Mouse (Mus musculus) adrenal gland, postnatal 4 days (tissue): ENCODE measurements at regions not wholly inside any gene's neighbourhood (a gene's known extent, or its start where the extent isn't known, plus 50 kb on each side); places are given as distances from the start of the nearest gene placed in this dataset.

ENCODE experiments used
- DNase-seq, 2 experiments: peaks; one replicate each; pipeline ENCODE4 v3.0.0; 2021 to 2022; ENCODE audit warnings: low spot score in 2 of 2, mixed read lengths in 2 of 2

- DNase-seq = no peak
Observed at GRCm38 (mm10) chr9:60995096-60995495, 200.8 kb downstream of the Uaca start.

GRCm38 (mm10) chr9:60998086-60998785 is 203.9 kb downstream of the Uaca start:
- no peak for DNase-seq

- DNase-seq = no peak
Observed at GRCm38 (mm10) chr9:60999001-60999529, 204.7 kb downstream of the Uaca start.

GRCm38 (mm10) chr9:61000232-61000631 is 205.9 kb downstream of the Uaca start:
- DNase-seq = no peak

GRCm38 (mm10) chr9:61002572-61002971 is 208.2 kb downstream of the Uaca start:
- no peak for DNase-seq

GRCm38 (mm10) chr9:61008446-61008845 is 214.1 kb downstream of the Uaca start:
- no peak for DNase-seq

- no peak for DNase-seq
Observed at GRCm38 (mm10) chr9:61011066-61011465, 216.7 kb downstream of the Uaca start.

GRCm38 (mm10) chr9:61012771-61013540 is 218.6 kb downstream of the Uaca start:
- DNase-seq = no peak

GRCm38 (mm10) chr9:61014151-61014550 is 219.8 kb downstream of the Uaca start:
- no peak for DNase-seq

GRCm38 (mm10) chr9:61015374-61015890 is 221.1 kb downstream of the Uaca start:
- no peak for DNase-seq

GRCm38 (mm10) chr9:61016673-61017072 is 222.3 kb downstream of the Uaca start:
- no peak for DNase-seq

GRCm38 (mm10) chr9:61019938-61020337 is 225.6 kb downstream of the Uaca start:
- no peak for DNase-seq

GRCm38 (mm10) chr9:61021810-61022209 is 227.5 kb downstream of the Uaca start:
- no peak for DNase-seq

- DNase-seq = no peak
Observed at GRCm38 (mm10) chr9:61022371-61023026, 228.2 kb downstream of the Uaca start.

GRCm38 (mm10) chr9:61025341-61025740 is 231.0 kb downstream of the Uaca start:
- no peak for DNase-seq

- no peak for DNase-seq
Observed at GRCm38 (mm10) chr9:61028775-61029401, 234.5 kb downstream of the Uaca start.

- DNase-seq = no peak
Observed at GRCm38 (mm10) chr9:61031699-61032447, 237.5 kb downstream of the Uaca start.

GRCm38 (mm10) chr9:61032448-61033433 is 238.4 kb downstream of the Uaca start:
- no peak for DNase-seq

- no peak for DNase-seq
Observed at GRCm38 (mm10) chr9:61033593-61033992, 239.3 kb downstream of the Uaca start.
